Mouse (Mus musculus) T-cell, adult 2 months (primary cell): ENCODE measurements around the gene Bicc1.

Experiments
- DNase-seq: peaks from one replicate; pipeline ENCODE4 v3.0.0; 2022; ENCODE audit warnings: low spot score

Gene Bicc1

DNA sequence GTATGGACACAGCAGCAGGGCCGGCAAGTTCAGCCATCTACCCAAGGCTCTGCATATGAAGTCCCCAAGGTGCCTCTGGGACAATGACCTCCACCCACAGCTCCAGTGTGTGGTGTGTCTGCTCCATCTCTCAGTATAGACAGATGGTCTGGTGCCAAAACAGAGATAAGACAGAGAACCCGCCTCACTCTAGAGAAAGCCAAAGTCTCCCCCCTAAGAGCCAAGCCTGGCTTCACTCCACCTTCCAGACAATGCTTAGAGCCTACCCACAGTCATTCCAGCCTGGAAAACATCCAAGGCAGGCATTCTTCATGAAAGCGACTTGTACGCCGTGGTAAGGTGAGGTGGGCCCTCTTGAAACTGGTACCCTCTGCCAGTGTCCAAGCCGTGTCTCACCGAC is 107.3 kb downstream of the Bicc1 start:
- no peak for DNase-seq

DNA sequence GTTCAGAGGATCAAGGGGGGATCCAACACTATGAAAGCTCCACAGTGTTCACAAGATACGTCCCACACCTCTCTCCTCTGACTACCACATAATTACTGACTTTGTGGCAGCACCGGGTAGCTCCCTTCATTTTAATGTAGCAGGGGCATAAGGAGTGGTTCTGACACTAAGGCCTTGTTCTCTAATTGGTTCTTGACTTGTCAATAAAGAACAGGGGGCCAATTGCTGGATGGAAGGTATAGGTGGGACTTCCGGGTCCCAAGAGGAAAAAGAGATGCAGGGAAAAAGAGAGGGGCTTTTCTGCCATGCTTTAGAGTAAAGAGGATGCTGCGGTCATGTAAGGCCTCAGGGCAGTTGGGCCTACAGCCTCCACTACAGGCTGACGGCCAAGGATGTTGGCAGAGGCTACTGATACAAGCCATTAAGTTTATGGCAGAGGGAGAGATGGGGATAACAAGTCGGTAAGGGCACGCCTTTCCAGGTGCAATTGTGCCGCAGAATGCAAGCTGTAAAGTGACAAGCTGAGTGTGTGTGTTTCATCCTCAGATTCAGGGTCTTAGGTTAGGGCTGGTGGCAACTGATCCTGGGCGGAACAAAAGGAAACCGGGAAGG is 108.7 kb downstream of the Bicc1 start:
- no peak for DNase-seq

DNA sequence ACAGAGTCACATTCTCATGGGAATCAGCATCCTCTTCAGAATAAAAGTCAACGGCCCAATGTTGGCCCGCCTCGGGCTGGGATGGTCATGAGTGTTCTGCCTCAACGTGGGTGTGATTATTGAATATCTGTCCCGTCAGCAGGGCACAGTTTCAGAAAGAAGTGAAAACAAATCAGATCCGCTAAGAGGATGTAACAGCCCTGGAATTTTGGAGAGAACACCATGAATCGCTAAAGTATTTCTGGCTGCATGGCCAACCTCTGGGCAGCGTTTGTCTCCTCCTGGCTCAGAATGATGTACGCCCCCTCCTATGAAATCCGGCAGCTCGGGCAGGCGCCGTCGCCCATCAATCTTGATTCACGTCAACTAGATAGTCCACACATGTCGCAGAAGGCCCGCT is 110.2 kb downstream of the Bicc1 start:
- DNase-seq, result no peak

DNA sequence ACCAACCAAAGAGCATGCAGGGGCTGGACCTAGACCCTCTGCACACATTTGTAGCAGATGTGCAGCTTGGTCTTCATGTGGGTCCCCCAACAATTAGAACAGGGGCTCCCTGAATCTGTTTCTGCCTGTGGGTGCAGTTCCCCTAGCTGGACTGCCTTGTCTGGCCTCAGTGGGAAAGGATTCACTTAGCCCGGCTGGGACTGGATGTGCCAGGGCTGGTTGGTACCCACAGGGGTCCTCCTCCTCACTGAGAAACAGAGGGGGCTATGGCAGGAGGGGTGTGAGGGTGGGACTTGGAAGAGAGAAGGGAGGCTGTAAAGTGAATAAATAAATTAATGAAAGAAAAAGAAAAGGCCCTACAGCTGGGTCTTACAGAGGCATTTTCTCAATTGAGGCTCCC is 115.1 kb downstream of the Bicc1 start:
- no peak for DNase-seq

DNA sequence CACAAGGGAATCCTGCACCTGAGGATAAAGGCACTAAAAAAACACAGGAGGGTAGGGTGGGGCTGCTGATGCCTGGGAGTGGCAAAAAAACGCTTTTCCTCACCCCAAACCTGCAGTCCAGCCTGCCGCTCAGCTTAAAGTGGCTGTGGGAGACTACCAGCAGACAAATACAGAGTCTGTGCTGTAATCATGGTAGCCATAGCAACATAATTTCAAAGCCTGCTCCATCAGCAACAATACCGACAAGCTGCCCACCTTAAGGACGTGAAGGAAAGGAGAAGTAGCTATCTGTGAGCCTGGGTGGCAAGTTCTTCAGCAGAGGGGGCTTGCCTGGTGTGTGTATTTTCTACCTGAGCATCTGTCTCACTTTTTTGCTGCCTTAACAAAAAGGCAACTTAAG is 117.6 kb downstream of the Bicc1 start:
- no peak for DNase-seq

DNA sequence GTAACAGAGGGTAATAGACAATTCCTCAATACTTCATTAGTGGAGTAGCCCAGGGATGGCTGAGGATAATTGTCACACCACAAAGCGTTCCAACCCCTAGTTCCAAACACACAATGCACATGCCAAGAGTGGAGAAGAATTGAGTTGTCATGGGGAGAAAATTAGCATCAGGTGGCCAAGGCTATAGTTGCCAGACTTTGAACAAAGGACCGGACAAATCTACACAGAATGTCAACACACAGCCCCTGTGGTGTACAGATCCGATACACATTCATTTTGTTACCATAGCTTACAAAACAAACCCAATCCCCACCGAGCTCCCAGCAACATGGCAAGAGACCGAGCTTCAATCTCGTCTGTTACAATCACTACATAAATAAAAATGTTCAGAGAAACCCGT is 123.0 kb downstream of the Bicc1 start:
- DNase-seq, result no peak

DNA sequence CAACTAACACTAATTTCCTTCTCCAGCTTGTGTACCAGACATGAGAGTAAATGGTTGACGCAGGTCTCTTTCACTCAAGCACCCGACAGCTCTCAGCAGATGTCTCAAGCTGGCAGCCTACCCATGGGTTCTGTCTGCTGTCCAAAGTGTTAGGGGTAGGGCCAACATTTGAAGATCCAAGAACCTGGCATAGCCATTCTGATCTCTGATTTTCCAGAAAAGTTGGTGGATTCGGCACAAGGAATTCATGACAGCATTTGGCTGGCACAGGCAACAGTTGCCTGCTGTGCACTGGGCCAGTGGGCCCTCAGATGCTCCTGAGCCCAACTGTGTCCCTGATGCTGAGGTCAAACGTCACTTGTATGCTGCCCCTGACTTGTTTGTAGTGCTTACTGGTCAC is 130.5 kb downstream of the Bicc1 start:
- no peak for DNase-seq

DNA sequence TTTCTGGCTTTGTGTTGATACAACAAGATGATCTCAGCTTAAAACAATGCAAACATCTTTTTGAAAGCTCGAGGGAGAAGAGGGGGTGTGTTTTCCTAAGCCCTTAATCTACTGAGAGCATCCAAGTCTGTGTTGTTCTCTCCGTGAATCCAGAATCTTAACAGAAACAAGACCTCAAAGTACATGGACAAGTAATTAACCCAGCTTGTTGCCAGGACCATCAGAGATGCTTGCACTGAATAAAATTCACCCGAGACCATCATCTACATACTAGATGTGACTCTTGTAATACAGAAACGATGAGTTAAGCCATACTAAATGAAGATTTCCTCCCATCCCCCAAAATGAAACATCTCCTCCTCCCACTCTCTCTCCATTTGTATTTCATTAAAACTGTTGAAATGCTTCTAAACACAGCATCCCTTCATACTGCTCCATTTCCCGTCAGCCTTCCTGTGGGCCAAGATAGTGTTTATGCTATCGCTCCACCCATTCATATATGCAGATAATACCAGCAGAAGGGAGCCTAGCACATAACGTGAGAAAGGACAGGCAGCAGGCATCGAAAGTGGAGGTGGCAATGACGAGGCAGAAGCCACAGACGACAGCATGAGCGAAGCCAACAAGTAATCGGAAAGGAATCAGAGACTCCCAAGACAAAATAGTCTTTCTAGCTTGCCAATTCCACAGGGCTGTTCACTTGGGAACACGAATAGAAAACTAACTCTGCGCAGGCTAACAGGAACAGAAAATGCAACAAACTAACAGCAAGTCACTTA is 131.2 kb downstream of the Bicc1 start:
- DNase-seq, result no peak

DNA sequence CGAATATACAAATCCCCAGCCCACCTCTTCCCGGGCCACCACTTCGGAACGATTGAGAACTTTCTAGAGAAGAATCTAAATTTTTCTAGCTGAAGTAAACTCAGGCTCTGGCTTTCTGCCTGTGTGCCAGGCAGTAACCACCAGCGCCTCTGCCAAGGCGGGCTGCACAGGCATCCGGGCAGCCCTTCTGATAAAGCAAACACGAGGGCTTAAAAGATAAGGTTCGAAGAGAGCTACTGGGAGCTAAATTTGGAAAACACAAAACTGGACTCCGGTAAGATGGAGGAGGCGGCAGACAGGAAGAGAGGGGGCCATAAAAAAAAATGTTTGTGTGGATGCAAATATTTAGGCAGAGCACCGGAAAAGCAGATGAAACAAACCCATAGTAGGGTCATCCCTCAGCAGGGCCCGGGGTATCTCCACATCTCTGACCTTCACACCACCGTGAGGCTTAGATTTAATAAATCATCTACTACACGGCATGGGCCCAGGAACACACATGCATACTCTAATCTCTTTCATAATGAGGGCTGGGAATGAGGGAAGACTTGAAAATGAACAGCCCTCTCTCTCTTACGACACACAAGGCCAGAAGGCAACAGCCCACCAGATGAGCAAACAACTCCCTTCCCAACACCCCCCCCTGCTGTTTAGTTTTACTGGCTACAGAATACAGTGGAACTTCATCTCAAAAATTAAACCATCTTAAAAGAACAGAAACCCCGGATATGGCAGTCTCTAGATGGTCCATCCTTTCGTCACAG is 134.2 kb downstream of the Bicc1 start:
- DNase-seq, result no peak

DNA sequence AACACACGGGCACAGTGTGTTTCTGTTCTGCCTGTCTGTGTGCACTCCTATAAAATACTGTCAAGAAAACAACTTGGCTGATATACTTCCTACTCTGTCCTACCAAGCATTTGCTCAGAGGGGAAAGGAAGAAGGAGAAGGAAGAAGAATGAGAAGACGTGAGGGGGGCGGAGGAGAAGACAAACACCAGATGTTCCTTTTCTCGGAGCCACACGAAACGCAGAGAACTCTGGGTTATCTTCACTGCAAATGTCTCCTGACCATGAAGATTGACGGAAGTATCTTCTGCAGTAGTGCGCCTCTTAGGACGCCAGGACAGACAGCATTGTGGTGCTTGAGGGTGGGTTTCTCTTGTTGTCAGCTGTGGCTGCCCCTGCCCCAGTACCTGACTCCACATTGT is 134.8 kb downstream of the Bicc1 start:
- DNase-seq, result no peak

DNA sequence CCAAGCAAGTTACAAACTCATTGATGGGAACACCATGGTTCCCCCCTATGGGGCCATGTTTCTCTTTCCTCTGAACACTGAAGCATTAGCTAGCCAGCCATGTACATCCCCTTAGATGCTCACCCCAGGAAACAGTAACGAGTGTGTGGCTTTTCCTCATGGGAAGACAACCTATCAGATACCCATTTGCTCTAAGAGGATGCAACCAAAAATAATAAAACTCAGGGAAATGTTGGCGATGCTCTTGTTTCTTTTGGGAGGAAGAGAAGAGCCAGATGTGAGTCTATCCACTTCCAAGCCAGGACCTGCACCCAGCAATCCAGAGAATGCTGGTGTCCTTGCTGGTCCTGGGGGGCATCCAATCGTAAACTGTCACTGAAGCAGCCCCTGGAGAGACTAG is 136.0 kb downstream of the Bicc1 start:
- no peak for DNase-seq

DNA sequence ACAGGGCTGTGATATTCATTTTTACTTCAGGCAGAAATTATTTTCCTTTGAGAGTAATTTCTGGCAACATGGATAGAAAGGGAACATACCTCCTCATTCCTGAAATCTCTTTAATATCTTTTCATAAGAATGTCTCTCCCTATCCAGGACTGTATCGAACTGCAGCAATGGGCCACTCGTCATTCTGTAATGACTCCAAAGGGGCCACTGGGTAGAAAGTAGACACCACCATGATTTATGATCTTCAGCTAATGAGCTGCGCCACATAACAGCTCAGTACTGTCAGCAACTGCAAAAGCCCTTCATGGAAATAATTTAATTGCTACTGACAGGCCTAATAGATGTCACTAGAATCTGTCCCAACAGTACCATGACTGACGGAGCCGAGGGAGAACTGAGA is 139.0 kb downstream of the Bicc1 start:
- DNase-seq, result no peak

DNA sequence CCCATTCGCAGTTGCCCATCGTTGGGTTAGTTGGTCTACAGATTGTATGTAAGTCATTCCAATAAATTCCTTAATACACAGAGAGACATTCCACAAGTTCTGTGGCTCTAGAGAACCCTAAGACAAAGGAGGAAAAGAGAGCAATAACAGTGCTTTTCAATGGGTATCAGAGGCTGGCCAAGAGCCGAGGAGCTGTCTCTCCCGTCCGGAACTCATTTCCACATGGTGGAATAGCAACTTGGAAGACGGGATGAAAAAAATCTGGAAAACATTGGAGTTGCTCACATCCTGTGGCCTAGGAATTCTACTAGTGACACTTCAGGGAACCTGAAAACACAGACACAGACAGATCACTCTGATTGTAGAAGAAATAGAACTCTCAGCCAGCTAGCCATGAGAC is 139.7 kb downstream of the Bicc1 start:
- DNase-seq, result no peak

DNA sequence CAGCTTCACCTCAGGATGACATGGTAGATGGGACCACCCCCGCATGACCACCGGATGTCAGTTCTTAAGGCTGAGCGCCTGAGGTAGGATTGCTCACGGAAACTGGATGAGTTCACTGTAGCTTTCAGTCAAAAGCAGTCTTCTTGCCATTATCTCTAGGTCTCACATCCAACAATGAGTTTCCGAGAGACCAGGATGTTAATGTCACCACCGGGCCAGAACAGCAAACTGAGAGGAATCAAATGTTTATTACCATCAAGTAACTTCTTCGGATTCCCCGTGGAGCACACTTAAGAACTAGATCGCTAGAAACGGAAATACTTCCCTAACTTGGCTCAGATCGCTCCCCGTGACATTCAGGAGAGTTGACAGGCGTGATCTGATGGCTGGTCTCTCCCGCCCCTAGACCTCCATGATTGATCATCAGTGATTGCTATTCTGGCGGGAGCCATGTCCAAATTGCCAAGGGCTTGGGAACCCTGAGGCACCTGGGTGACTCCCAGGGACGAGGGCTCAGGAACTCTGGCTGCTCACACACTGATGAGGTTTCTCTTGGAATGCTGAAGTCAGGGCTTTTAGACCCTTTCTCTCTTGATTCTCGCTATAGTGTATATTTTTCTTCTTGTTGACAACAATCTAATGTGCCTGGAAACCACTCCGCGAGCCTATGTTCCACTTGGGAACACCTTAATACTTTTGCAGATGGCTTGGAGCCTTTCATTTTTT is 149.6 kb downstream of the Bicc1 start:
- no peak for DNase-seq

DNA sequence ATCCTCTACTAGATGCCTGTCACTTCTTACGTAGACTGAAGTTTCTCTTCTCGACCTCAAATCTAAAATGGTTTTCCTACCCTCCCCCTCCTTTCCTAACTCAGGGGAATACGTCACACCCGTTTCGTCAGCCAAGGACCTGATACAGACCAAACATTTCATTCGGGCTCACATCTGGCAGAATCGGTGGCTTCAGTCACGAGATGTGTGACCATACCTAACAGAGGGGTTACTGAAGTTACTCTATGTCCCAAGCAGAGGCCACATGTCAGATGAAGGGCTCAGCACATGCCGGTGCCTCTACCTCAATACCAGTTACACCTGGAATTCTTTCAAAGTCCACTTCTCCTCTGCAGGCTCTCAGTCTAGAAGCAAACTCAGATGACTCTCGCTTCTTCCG is 150.8 kb downstream of the Bicc1 start:
- no peak for DNase-seq

DNA sequence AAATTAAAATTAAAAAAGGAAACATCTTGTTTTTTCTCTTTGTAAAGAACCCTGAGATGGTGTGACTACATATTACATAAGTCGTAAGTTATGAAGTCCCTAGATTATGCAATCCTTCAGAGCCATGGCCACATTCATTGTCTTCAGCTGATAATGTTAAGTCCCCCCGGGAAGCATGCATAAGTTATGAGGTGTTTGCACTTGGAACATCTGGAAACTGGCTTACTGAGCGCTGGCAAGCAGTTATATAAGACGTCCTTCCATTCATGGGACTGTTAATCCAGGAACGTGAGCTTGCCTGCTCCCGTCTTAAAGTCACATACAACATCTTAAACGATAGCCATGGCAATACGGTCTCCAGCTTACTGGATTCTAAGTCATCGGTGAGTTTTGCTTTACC is 151.5 kb downstream of the Bicc1 start:
- DNase-seq, result no peak

DNA sequence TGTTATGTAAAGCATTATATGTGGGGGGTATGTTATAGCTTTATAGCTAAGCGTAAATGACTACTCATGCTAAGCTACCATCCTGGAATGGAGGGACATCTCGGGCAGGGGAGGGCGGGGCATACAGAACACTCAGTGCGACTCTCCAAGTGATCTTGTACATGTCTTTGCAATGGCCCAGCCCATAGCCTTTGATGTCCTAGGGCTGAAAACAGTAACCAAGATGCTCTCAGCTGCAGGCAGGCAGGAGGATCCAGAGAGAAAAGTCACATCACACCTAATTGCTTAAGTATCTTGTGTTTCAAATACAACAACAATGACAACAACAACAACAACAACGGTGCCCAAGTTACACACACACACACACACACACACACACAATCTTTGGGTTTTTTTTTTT is 152.0 kb downstream of the Bicc1 start:
- no peak for DNase-seq

DNA sequence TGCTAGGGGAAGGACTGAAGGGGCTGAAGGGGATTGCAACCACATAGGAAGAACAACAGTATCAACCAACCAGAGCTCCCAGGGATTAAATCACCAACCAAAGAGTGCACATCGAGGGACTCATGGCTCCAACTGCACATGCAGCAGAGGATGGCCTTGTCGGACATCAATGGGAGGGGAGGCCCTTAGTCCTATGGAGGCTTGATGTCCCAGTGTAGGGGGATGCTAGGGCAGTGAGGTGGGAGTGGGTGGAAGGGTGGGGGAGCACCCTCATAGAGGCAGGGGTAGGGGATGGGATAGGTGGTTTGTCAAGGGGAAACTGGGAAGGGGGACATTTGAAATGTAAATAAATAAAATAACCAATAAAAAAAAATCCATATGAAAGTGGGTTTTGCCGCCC is 152.5 kb downstream of the Bicc1 start:
- no peak for DNase-seq

DNA sequence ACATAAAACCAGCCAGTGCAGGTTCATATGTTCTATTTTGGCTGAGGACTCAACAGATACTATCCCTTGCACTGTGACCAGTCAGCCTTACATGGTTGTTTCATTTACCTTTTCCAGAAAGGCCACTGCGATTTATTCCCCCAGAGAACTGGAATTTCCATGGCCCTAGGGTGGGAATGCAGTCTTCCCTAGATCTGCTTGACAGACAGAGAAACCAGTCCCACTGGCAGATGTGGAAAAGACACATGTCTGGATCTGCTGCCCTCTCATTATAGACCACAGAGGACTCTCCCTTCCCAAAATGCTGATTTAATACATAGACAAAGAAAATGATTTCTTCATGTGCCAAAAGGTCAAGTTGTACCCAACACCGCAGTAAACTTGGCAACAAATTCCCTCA is 156.6 kb downstream of the Bicc1 start:
- no peak for DNase-seq

DNA sequence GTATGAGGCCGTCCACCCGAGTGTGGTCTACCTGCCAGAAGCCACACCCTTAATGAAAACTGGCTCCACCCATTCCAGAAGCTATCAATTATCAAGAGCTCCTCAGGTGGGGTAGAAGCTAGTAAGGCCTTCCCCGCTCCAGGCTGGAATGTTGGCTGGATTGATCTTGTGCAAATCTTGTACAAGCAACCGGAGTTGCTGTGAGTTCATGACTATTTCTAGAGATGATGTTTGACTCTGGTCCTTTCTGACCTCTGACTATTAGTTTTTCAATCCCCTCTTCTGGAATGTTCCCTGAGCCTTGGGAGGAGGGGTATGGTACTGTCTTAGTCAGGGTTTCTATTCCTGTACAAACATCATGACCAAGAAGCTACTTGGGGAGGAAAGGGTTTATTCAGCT is 157.3 kb downstream of the Bicc1 start:
- DNase-seq, result no peak

DNA sequence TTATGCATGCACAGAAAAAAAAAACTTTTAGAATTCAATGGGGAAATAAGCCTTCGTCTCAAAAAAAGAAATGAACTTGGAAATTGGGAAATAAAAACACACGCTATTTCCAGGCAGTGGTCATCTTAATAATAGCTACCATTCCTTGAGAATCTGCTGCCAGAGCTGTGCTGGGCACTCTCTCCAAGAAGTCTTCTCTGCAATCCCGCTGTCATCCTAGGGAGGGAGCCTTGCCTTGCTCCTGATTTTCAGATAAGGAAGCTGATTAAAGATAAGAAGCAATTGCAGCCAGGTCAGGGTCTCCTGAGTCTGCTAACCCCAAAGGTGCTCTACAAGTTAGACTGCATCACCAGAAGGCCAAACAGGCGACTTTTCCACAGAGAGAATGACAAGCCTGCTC is 161.4 kb downstream of the Bicc1 start:
- DNase-seq, result no peak

DNA sequence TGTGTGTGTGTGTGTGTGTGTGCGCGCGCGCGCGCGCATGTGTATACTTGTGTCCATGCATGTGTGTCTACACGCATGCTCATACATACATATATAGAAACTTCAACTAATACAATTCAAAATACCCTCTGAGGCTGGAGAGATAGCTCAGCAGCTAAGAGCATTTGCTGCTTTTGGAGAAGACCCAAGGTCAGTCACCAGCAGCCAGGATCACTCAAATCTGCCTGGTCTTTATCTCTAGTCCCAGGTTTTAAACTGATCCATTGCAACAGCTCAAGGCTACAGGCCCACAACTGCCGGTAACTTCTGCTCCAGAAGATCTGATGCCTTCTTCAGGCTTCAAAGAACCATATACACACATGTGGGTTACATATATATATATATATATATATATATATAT is 163.4 kb downstream of the Bicc1 start:
- no peak for DNase-seq

DNA sequence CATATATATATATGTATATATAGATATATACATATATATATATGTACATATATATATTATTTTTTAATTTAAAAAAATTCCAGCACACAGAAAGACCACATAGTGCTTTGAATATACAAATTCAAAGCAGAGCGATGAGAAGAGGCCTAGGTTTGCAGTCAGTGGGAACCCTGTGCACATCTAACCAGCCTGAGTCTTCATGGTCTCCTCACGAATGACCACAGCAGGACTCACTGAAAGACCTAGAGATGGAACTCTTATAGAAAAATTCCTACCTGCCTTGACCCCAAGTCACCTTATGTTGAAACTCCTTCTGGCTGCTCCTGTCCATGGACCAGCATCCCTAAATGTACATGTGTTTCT is 165.4 kb downstream of the Bicc1 start:
- DNase-seq, result no peak
